Mouse (Mus musculus) heart, postnatal 0 days (tissue): ENCODE results near the gene Wwc1. TPM values are rescaled to one million over a fixed set of nuclear protein-coding genes. Genes with fewer than 3 reads are reported as not detected.

Source experiments
- ATAC-seq: fragments of 200-750 bp; cut with Nextera tagmentation; 2 replicates; pipeline ENCODE4 v1.8.0; 2017; ENCODE audit warnings: low read depth, moderate number of reproducible peaks, moderate library complexity; ENCODE audit not compliant: insufficient read depth
- DNase-seq: peaks from one replicate; pipeline ENCODE4 v3.0.0-alpha.2; 2016; ENCODE audit warnings: low spot score
- H3K27ac ChIP-seq: fragments of 300-500 bp; sonication (generic); 2 replicates; pipeline ENCODE4 v1.5.1; 2014; ENCODE audit warnings: low read depth, mild to moderate bottlenecking
- H3K27me3 ChIP-seq: fragments of 300-500 bp; sonication (generic); 2 replicates; pipeline ENCODE4 v1.6.1; 2014; ENCODE audit warnings: low read length, mixed read lengths; ENCODE audit not compliant: control insufficient read depth, insufficient read depth
- H3K36me3 ChIP-seq: fragments of 300-500 bp; sonication (generic); replicated peaks from 2 replicates; pipeline ENCODE4 v1.6.1; 2014; ENCODE audit warnings: low read length, mixed read lengths; ENCODE audit not compliant: control insufficient read depth, insufficient read depth
- H3K4me1 ChIP-seq: fragments of 300-500 bp; sonication (generic); 2 replicates; pipeline ENCODE4 v1.6.1; 2014; ENCODE audit warnings: antibody characterized with exemption; ENCODE audit not compliant: control insufficient read depth, insufficient read depth
- H3K4me2 ChIP-seq: fragments of 300-500 bp; sonication (generic); 2 replicates; pipeline ENCODE4 v1.6.1; 2014; ENCODE audit warnings: low read depth, mild to moderate bottlenecking, low read length, moderate library complexity
- H3K4me3 ChIP-seq: fragments of 300-500 bp; sonication (generic); 2 replicates; pipeline ENCODE4 v1.5.1; 2014; ENCODE audit warnings: low read depth, low read length
- H3K9ac ChIP-seq: fragments of 300-500 bp; sonication (generic); replicated peaks from 2 replicates; pipeline ENCODE4 v1.6.1; 2014; ENCODE audit warnings: low read depth, low read length, mixed read lengths
- H3K9me3 ChIP-seq: fragments of 300-500 bp; sonication (generic); replicated peaks from 2 replicates; pipeline ENCODE4 v1.6.1; 2016; ENCODE audit warnings: low read length; ENCODE audit not compliant: control insufficient read depth
- CTCF ChIP-seq: IDR thresholded peaks from 2 replicates; pipeline ENCODE4 v1.5.1; 2016; ENCODE audit warnings: antibody characterized with exemption, control low read depth, low read depth
- EP300 ChIP-seq: IDR thresholded peaks from 2 replicates; pipeline ENCODE4 v1.6.1; 2016; ENCODE audit warnings: antibody characterized with exemption, low read depth
- WGBS: fragments of 180-500 bp; shearing (Covaris S2); extraction: QIAGEN DNeasy Blood & Tissue Kit; methylation state at CpG from one replicate; pipeline ENCODE4 v1.1.7; 2014; 5-methylcytosine and 5-hydroxymethylcytosine counted together
- polyA plus RNA-seq: library from polyadenylated mRNA; unstranded; fragments of >200 nt; fragmentation: Nextera tagmentation; extraction: Ambion mirVana; gene quantifications from 2 replicates; pipeline ENCODE4 v1.2.1, GENCODE M21; 2015
- total RNA-seq: library from RNA; depleted of rRNA; stranded (reverse); fragments of >200 nt; gene quantifications from 2 replicates; pipeline ENCODE4 v1.2.3, GENCODE M21; 2014; ENCODE audit warnings: low replicate concordance

Wwc1 gene
- total and polyA plus RNA-seq, 2 experiments from 2014 or later, result 0.31 to 1.6 TPM

DNA sequence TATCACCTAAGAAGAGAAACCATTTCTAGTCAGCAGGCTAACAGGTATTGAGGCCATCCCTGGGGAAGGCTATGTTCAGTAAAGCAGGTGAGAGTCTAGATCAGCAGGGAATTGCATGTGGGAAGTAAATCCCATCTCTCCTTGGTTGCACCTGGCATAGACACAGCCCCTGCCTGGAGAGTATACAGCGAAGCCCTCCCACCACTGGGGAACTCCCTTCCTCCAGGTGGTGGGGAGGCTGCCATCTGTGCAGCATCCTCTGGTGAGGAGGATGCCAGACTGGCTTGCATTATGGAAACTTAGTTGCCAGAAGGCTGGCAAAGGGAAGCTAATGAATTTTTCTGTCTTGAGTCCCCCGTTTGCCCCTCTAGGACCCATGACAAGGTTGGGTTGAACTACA, 11.5 kb upstream of the Wwc1 start:
- WGBS, result 65% methylated on average over 2 of the region's 2 CpGs
- Histone ChIP-seq H3K9me3 (no peaks in the 10 kb centered on the region), H3K27ac (no peak overlapping the region), H3K27me3 (no peaks in the 10 kb centered on the region), H3K4me2 (no peak overlapping the region), H3K36me3 (no peaks in the 10 kb centered on the region), H3K4me1 (no peaks in the 10 kb centered on the region), H3K4me3 (no peak overlapping the region), H3K9ac (no peak overlapping the region)
- DNase-seq (no peak), ATAC-seq (no peak)
- TF ChIP-seq CTCF (no peak), EP300 (no peak)

DNA sequence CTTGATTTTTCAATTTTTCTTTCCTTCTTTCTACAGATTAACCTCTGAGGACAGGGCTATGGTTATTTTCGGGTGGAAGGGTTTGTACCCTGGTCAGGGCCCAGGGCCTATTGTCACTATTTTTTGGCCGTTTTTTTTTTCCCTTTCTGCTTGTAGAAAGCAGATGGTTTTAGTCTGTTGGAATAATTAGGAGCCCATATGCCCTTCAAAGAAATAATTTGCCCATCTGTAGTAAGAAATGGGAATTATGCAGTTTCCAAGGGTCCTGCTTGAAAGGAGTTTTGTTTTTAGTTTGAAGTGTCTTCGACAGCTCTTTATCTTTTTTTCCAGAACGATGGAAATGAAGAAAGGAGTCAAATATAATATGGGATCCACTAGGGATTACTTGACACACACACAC, 9.6 kb upstream of the Wwc1 start:
- H3K4me1 ChIP-seq, result no peaks in the 10 kb centered on the region
- no peak overlapping the region for H3K4me2 ChIP-seq
- ATAC-seq (no peak), DNase-seq (no peak)
- TF ChIP-seq CTCF (no peak), EP300 (no peak)
- no peak overlapping the region for H3K9ac ChIP-seq
- no peaks in the 10 kb centered on the region for H3K9me3 ChIP-seq
- no peaks in the 10 kb centered on the region for H3K27me3 ChIP-seq
- no peak overlapping the region for H3K27ac ChIP-seq
- no peak overlapping the region for H3K4me3 ChIP-seq
- WGBS, result 60% methylated on average over 4 of the region's 4 CpGs
- H3K36me3 ChIP-seq, result no peaks in the 10 kb centered on the region

DNA sequence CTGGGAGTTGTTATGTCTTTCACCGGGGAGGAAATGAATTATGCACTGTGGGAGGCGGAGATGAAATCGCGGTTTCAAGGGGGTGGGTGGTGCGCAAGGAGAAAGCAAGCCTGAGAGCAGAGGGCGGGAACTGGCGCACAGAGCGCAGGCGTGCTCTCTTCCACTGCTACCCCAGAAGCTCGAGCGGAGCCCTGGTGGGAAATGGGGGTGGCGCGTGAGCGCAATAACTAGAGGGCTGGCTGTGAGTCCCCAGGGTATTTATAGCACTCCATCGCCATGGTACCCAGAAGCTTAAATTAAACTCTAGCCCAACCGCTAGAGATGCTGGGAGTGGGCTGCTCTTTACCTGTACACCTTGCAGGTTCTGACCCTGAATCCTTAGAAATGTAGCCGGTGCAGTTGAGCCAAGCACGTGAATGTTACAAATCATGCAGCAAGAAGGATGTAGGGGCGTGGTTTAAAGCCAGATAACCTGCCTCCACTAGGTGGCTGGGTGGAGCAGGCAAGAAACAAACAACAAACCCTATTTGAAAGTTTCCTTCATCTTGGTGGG, 5.6 kb upstream of the Wwc1 start:
- DNase-seq (peak; percentile 15), ATAC-seq (peak; percentile 57)
- Histone ChIP-seq H3K36me3 (no peaks in the 10 kb centered on the region), H3K4me1 (no peaks in the 10 kb centered on the region), H3K9ac (no peak overlapping the region), H3K9me3 (no peaks in the 10 kb centered on the region), H3K27ac (no peak overlapping the region), H3K4me3 (peak overlapping the region; percentile 21), H3K27me3 (peaks cover 10% of the 10 kb centered on the region), H3K4me2 (peak overlapping the region; percentile 48)
- no peak for TF ChIP-seq EP300
- WGBS, result 1% methylated on average over 19 of the region's 19 CpGs

DNA sequence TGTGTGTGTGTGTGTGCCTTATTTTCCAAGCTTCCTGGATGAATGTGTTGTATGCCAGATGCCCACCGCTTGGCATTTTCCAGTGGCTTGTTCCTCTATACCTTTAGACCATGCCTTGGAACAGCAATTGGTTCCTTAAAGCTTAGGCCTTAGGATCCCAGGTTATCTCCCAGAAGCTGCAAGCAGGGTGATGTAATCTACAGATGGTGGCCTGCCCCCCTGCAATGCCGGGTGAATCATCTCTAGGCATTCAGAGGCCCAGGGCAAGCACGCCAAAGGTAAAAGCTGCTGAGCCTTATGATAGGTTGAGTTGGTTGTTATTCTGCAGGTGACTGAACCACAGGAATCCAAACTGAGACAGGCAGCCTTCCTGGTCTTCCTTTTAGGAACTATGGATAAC, 2.4 kb upstream of the Wwc1 start:
- Histone ChIP-seq H3K4me2 (no peak overlapping the region), H3K27me3 (peaks cover 29% of the 10 kb centered on the region), H3K4me1 (no peaks in the 10 kb centered on the region), H3K9me3 (no peaks in the 10 kb centered on the region), H3K9ac (no peak overlapping the region), H3K4me3 (no peak overlapping the region), H3K27ac (no peak overlapping the region), H3K36me3 (no peaks in the 10 kb centered on the region)
- WGBS, result 70% methylated on average over 3 of the region's 3 CpGs
- DNase-seq (no peak), ATAC-seq (no peak)
- no peak for TF ChIP-seq EP300

DNA sequence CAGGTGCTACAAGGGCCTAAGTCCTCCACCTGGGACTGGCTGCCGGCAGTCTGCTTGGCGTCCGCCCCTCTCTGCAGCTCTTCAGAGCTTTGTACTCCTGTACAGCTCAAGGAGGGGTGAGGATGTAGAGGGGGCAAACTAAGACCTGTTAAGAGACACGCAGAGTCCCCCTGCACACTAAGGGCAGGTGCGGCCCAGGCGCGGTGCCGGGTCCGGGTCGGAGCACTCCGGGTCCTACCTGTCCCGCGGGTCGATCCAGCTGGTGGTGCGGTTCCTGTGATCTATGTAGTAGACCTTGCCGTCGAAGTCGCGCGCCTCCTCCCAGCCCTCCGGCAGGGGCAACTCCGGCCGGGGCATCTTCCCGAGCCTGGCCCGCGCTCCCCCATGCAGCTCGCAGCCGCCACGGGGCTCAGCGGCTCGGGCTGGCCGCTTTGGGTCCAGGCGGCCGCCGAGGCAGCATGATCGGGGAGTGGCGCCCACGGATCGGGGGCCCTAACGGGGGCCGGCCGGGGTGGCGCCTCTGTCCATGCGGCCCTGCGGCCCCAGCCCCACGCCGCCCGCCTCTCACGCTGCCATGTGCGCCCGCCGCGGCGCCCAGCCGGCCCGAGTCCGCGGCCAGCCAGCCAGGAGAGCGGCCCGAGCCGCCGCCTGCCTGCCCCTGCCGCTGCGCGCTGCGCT, 455 bp downstream of the Wwc1 start:
- ATAC-seq (peak; percentile 50), DNase-seq (no peak)
- peaks cover 29% of the 10 kb centered on the region for H3K27me3 ChIP-seq
- no peak overlapping the region for H3K27ac ChIP-seq
- H3K9me3 ChIP-seq, result no peaks in the 10 kb centered on the region
- peak overlapping the region; percentile 100 for H3K4me2 ChIP-seq
- WGBS, result 1% methylated on average over 57 of the region's 66 CpGs
- peak overlapping the region; percentile 74 for H3K4me3 ChIP-seq
- no peaks in the 10 kb centered on the region for H3K36me3 ChIP-seq
- TF ChIP-seq CTCF (no peak), EP300 (no peak)
- no peaks in the 10 kb centered on the region for H3K4me1 ChIP-seq
- peak overlapping the region; percentile 57 for H3K9ac ChIP-seq
